ENCODE assay signal across 9 mouse cellular contexts in the genomic region with DNA sequence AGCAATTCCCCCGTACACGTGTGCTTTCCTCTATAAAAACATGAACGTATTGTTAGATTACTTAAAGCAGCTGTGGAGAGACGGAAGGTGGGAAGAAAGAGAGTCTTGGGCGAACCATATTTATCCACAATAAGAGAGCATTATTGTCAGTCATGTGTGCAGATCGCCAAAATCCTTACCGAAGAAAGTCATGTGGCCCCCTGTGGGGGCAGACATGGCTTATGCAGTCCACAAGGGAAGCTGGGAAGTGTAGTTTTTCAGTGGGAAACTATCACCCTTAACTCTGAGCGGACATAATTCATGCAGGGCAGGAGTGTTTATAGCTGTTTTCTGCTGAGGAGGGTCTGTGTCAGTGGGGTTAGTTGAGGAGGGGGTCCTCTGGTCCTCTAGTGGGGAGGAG.
A peak's percentile ranks its signal among the peaks of the same experiment; 100 is the strongest.
DNase-seq lines count a peak whose midpoint lies in the region; ATAC-seq and TF ChIP-seq lines count a peak whose summit lies in the region.
"Had no signal": no experiment of that assay in that cellular context is flagged by ENCODE, and none has a peak within 500 bp of the region (broad histone marks: within the 10 kb centered on the region; RNA-seq: fewer than 3 reads in every experiment).

No protein-coding gene starts in this region.

- DNase-seq in kidney, adult 2 months = no peak
- no peak for DNase-seq in kidney, adult 18-20 months
- no peak for DNase-seq in embryonic facial prominence, embryonic 10.5 days (ENCODE audit: low spot score)
- peak; percentile 50 to 62 for DNase-seq in layer of hippocampus, adult 18-20 months (ENCODE audit: low spot score in 2 of 2)
- no peak for DNase-seq in spleen, postnatal 10 days (ENCODE audit: low spot score in 2 of 2)
- DNase-seq in adrenal gland, postnatal 4 days (ENCODE audit: low spot score in 2 of 2) = no peak

- 59% methylated on average over 8 of the region's 8 CpGs for WGBS in kidney, adult 2 months
- WGBS in embryonic facial prominence, embryonic 10.5 days = 66% methylated on average over 8 of the region's 8 CpGs
- 68% methylated on average over 8 of the region's 8 CpGs for WGBS in neural tube, embryonic 14.5 days

- TF ChIP-seq POLR2A in kidney, adult 2 months (IDR thresholded peaks at IDR 0.05; ENCODE audit: low read depth, low read length) = no peak

- H3K4me1 ChIP-seq in kidney, adult 2 months (ENCODE audit: control insufficient read depth, insufficient read depth, low read length) = no peaks in the 10 kb centered on the region
- peaks cover 47% of the 10 kb centered on the region for H3K4me1 ChIP-seq in embryonic facial prominence, embryonic 10.5 days
- H3K4me1 ChIP-seq in neural tube, embryonic 14.5 days (ENCODE audit: control insufficient read depth, insufficient read depth, low read length) = no peaks in the 10 kb centered on the region

- H3K9me3 ChIP-seq in embryonic facial prominence, embryonic 10.5 days = peaks cover under 1% of the 10 kb centered on the region; the same call in 1 of the 2 replicates
- no peaks in the 10 kb centered on the region for H3K9me3 ChIP-seq in neural tube, embryonic 14.5 days (ENCODE audit: control insufficient read depth, low read length)
- H3K9me3 ChIP-seq: forebrain, embryonic 13.5 days had no signal

- no peaks in the 10 kb centered on the region for H3K36me3 ChIP-seq in kidney, adult 2 months (ENCODE audit: control insufficient read depth, insufficient read depth, low read length)
- H3K36me3 ChIP-seq in embryonic facial prominence, embryonic 10.5 days (replicated peaks) = no peaks in the 10 kb centered on the region
- H3K36me3 ChIP-seq in neural tube, embryonic 14.5 days (ENCODE audit: control insufficient read depth, insufficient read depth, low read length) = no peaks in the 10 kb centered on the region
- H3K36me3 ChIP-seq: G1E had no signal

- H3K4me3 ChIP-seq in kidney, adult 2 months (ENCODE audit: insufficient read depth, low read depth, low read length) = 0 out of 2 replicates have a peak overlapping the region, but pooled peaks have one; percentile 23
- no peak overlapping the region for H3K4me3 ChIP-seq in embryonic facial prominence, embryonic 10.5 days
- no peak overlapping the region for H3K4me3 ChIP-seq in neural tube, embryonic 14.5 days (ENCODE audit: low read depth, low read length)
- H3K4me3 ChIP-seq: forebrain, embryonic 13.5 days had no signal

- no peaks in the 10 kb centered on the region for H3K27me3 ChIP-seq in kidney, adult 2 months (replicated peaks; ENCODE audit: control insufficient read depth, insufficient read depth, low read length)
- H3K27me3 ChIP-seq in embryonic facial prominence, embryonic 10.5 days (replicated peaks; ENCODE audit: low read depth, poor library complexity, severe bottlenecking) = no peaks in the 10 kb centered on the region
- no peaks in the 10 kb centered on the region for H3K27me3 ChIP-seq in neural tube, embryonic 14.5 days (ENCODE audit: control insufficient read depth, insufficient read depth, low read length)
- H3K27me3 ChIP-seq: forebrain, embryonic 13.5 days had no signal

- no peak overlapping the region for H3K4me2 ChIP-seq in neural tube, embryonic 14.5 days (ENCODE audit: low read depth, low read length)
- H3K4me2 ChIP-seq: forebrain, embryonic 13.5 days had no signal

- H3K27ac ChIP-seq in kidney, adult 2 months (ENCODE audit: insufficient read depth, low read depth, low read length) = no peak overlapping the region
- H3K27ac ChIP-seq in embryonic facial prominence, embryonic 10.5 days (replicated peaks) = peak overlapping the region; percentile 87
- H3K27ac ChIP-seq in neural tube, embryonic 14.5 days (ENCODE audit: low read depth, low read length) = no peak overlapping the region
- H3K27ac ChIP-seq: forebrain, embryonic 13.5 days had no signal

- TF ChIP-seq CTCF in kidney, adult 2 months (conservative IDR thresholded peaks at IDR 0.05; ENCODE audit: insufficient read depth, insufficient read length, low read depth, low read length) = no peak

- peak; percentile 28; the same call in 1 of the 2 replicates for ATAC-seq in neural tube, embryonic 14.5 days (ENCODE audit: low read depth)
- ATAC-seq: forebrain, embryonic 13.5 days had no signal

- no peak overlapping the region for H3K9ac ChIP-seq in neural tube, embryonic 14.5 days (replicated peaks; ENCODE audit: low read depth, low read length)
- H3K9ac ChIP-seq: forebrain, embryonic 13.5 days had no signal

Comparison
In these comparisons a context has a peak if more than half of its experiments do, and no peak if none do; other contexts are left out.
1. DNase-seq: peak in layer of hippocampus, adult 18-20 months (2 of 2); none in kidney, adult 2 months (single experiment), kidney, adult 18-20 months (single experiment), embryonic facial prominence, embryonic 10.5 days (single experiment), spleen, postnatal 10 days (0 of 2) and adrenal gland, postnatal 4 days (0 of 2).